Mouse (Mus musculus) natural killer cell, adult 2 months (primary cell): ENCODE data around the gene 4921504E06Rik.

Source experiments
- DNase-seq, 2 experiments: peaks; one replicate each; pipeline ENCODE4 v3.0.0; 2022; ENCODE audit warnings: low spot score in 2 of 2

The 4921504E06Rik gene

DNA sequence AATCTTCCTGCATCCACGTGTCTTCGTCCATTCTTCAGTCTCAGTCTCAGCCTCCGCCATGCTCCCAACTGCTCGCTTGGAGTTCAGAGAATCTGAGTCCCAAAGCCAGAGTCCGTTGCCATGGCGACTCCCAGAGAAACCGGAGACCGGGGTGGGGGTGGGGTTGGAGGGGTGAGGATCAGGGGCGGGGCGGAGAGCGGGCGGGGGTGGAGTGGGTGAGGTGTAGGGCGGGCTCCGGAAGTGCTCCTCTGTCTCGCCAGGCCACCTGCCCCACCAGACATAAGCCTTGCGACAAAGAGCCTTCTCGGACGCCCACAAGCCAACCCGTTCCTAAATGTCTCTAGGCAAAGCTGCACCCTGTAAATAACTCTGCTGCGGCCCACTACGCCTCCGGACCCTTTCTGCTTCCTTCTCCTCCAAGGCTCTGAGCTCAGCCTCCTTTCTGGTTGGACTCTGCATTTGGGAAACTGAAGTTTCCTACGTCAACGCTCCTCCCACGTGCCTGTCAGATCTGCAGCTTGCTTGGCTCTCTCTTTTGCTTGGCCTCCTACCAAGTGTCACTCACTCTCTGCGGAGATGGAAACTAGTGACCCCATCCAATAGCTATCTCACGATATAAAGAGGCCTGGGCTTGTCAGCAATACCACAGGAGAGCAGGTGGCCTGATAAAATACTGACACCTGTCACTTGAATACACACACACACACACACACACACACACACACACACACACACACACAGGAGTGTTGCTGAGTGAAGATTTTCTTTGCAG, at the start of gene 4921504E06Rik:
4921504E06Rik (minus strand) TSS at position 94 of the 772 bp plus-strand sequence.
- DNase-seq, result peak; percentile 26 to 39

DNA sequence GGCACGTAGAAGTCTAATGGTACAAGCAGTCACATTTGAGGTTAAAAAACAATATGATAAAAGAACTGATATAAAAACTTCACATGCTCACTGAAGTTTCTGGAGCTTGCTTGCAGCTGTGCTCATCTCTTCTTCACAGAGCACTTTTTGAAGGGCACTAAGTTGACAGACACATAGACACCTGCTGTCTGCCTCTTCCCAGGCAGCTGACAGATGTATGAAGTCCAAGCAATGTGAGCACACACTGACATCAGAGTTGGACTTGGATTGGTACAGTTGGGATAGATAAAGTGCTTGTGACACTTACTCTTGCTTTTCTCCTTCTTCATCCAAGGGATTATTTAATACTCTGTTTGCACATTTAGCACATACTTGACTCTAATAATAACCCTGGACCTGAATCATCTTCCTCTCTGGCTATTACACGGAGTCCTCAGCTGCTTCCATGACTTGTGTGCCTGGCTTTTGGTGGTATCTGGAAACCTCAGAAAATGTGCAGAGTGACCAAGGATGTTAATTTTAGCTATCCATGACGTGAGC, 47.7 kb upstream of the 4921504E06Rik start:
- no peak for DNase-seq

- DNase-seq, result no peak
Observed at GRCm38 (mm10) chr2:19600860-19601259, 47.1 kb upstream of the 4921504E06Rik start.

GRCm38 (mm10) chr2:19599801-19600200, 46.1 kb upstream of the 4921504E06Rik start:
- no peak for DNase-seq

DNA sequence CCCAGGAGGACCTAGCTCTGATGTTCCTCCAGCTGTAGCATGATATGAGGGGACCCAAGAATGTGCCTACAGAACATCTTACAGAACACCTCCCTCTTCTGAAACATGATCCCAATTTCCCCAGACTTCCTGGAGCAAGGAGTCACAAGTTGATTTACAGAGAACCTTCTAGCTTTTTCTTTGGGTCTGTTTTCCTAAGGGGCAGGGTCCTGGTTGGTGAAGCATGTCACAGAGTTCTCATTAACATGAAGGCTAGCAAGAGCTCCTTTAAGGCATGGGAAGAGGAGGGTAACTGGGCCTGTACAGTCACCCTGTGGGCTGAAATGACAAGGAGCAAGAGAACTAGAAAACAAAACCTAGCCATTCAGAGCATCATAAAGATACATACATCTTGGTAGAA, 43.3 kb upstream of the 4921504E06Rik start:
- DNase-seq, result no peak

- no peak for DNase-seq
Observed at GRCm38 (mm10) chr2:19596426-19596825, 42.7 kb upstream of the 4921504E06Rik start.

DNA sequence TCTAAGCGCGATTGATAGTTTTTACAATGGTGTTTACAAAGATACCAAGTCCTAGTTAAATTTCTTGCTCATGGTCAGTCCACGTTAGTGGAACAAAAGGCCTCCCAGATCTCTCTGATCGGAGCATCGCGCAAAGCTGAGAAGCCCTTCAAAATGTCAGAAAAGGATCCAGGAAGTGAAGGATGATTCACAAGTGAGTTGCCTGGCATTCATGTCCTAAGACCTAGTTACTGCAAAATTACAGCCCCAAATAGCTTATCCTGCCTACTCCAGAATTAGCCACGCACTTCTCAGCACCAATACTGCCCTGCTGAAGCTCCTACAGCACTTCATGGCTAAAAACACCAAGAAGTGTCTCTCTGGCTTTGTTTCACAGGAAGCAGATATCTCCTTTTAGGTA, 41.1 kb upstream of the 4921504E06Rik start:
- no peak for DNase-seq

DNA sequence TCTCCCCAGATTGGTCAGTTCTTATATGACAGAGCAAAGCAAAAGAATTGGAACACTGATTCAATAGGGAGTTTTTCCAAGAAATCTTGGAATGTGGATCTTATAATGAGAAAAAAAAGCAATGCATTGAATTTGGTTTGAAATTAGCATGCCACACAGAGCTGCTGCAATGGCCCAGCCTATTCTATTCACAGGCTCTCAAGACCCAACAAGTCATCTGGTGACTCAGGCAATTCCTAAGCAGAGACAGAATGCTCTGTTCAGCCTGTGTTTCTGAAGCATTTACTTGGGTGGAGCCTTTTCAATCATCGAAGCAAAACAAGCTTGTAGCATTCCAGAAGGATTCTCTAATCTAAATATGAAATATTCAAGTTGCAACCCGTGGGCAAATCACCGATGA, 26.1 kb upstream of the 4921504E06Rik start:
- DNase-seq, result no peak

- DNase-seq, result no peak
Observed at GRCm38 (mm10) chr2:19579180-19579579, 25.5 kb upstream of the 4921504E06Rik start.

GRCm38 (mm10) chr2:19562114-19562829, 8.6 kb upstream of the 4921504E06Rik start:
- DNase-seq, result no peak

GRCm38 (mm10) chr2:19560654-19561053, 6.9 kb upstream of the 4921504E06Rik start:
- DNase-seq, result no peak

DNA sequence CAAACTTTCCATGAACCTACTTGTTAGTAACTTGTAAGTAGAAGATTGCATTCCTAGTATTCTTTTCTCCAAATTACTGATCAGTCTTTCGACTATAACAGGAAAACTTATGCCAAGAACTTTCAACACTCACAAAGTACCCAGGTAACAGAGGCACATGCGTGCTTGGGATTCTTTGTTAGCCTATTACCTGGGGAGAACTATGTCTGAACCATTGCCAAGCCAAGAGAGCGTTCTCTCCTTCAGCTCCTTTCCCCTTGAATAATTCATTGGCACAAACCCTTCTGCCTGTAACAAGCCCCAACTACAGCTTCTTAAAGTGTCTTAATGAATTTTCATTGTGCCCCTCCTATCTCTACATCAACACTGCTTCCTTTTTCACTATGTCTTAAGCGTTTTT, 6.4 kb upstream of the 4921504E06Rik start:
- DNase-seq, result no peak

- no peak for DNase-seq
Observed at GRCm38 (mm10) chr2:19551396-19551795, 2.3 kb downstream of the 4921504E06Rik start.

DNA sequence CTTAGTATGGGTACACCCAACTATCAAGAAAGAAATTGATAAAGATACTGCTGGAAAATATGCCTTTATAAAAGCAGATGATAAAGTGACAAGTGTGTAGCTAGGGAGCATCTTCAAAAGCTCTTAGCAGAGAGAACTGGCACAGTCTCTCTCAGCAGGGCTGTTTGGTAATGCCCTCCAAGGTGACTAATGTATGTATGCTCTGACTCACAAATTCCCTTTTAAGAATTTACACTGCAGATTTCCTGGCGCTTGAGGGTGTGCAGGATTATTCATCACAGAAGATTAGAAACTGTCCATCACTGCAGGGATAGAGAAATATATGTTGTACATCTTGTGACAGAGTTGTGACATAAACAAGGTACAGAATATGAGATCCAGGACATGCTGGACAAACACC, 12.8 kb downstream of the 4921504E06Rik start:
- DNase-seq, result no peak

- no peak for DNase-seq
Observed at GRCm38 (mm10) chr2:19529428-19529827, 24.3 kb downstream of the 4921504E06Rik start.

- DNase-seq, result peak; percentile 31 to 65
Observed at GRCm38 (mm10) chr2:19528797-19529196, 24.9 kb downstream of the 4921504E06Rik start.

- no peak for DNase-seq
Observed at GRCm38 (mm10) chr2:19524071-19524470, 29.6 kb downstream of the 4921504E06Rik start.

DNA sequence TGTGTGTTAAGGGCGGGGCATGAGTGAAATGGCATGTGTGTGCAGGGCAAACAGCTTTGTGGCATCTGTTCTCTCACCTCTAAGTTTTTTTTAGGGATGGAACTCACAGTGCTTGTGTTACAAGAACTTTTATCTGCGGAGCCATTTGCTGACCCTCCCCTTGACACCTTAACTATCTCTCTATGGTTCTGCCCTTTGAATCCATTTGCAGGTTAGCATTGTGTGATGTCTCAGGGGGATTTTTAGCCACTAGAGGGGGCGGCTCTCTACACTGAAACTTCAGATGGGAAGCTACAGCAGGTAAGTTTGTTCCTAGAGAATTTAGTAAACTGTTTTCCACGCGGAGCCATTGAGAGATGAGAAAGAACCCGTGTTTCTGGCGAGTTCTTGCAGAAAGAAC, 32.1 kb downstream of the 4921504E06Rik start:
- DNase-seq, result peak in 1 of 2 experiments; percentile 12

- no peak for DNase-seq
Observed at GRCm38 (mm10) chr2:19520617-19521016, 33.1 kb downstream of the 4921504E06Rik start.

- DNase-seq, result peak in 1 of 2 experiments; percentile 42
Observed at GRCm38 (mm10) chr2:19519768-19520167, 33.9 kb downstream of the 4921504E06Rik start.

- no peak for DNase-seq
Observed at GRCm38 (mm10) chr2:19517952-19518351, 35.8 kb downstream of the 4921504E06Rik start.

DNA sequence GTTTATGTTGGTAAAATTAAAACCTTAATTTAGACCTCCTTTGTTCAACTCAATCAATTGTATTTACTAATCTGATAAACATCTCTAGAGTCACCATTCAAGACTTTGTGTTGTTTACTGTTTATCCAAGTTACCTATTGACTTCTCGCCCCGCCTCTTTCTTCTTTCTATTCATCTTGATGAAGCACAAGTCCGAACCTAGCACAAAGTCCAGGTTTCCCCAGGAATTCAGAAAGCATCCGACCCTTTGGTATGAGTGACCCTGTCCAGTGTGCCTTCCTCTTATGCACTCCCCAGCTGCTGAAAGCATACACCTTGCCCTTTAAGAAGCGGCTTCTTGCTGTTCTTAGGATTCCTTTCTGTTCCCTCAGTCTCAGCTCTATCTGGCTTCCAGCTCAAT, 41.3 kb downstream of the 4921504E06Rik start:
- no peak for DNase-seq

DNA sequence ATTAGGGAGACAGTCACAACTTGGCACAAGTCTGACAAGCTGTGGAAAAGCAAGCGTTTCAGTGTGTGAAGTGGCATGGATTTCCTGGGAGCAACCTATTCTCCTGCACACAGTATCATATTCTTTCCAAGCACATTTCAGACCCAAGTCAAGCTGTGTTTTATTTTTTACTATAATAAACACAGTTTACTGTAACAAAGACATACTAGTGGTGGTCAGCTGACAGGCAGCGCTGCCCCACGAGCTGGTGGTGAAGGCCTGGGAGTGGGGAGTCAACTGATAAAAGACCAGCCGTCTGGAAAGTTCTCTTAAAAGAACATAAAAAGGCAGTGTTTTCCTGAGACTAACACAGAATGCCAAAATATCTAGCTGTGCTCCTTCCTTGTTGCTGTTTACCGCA, 42.7 kb downstream of the 4921504E06Rik start:
- no peak for DNase-seq
